Mouse (Mus musculus) MEL (cell line): ENCODE measurements around the gene Cux1.
A peak's percentile ranks its signal among the peaks of the same experiment; 100 is the strongest.

Experiments used
- CTCF ChIP-seq, 3 experiments: IDR thresholded peaks in 2 of 3; conservative IDR thresholded peaks in 1 of 3; 2 replicates each; pipeline ENCODE4 v1.5.1; 2011 to 2012; ENCODE audit warnings: low read length in 3 of 3, low read depth in 2 of 3, mild to moderate bottlenecking in 2 of 3, improper control_type of control experiment in 1 of 3, inconsistent platforms in 1 of 3, mixed read lengths in 1 of 3, moderate library complexity in 1 of 3; ENCODE audit not compliant: control insufficient read depth in 1 of 3, insufficient read depth in 1 of 3, poor library complexity in 1 of 3, severe bottlenecking in 1 of 3
- EP300 ChIP-seq, 2 experiments: IDR thresholded peaks; 2 replicates each; pipeline ENCODE4 v1.6.1; 2011; ENCODE audit warnings: improper control_type of control experiment in 2 of 2, low read length in 2 of 2, low read depth in 1 of 2, mild to moderate bottlenecking in 1 of 2
- GATA1 ChIP-seq: IDR thresholded peaks from 2 replicates; pipeline ENCODE4 v1.6.1; 2011; ENCODE audit warnings: low read depth, low read length, improper control_type of control experiment
- MAFK ChIP-seq: IDR thresholded peaks from 2 replicates; pipeline ENCODE4 v1.6.1; 2011; ENCODE audit warnings: low read depth, mild to moderate bottlenecking, low read length, improper control_type of control experiment, borderline replicate concordance
- MAX ChIP-seq: IDR thresholded peaks from 2 replicates; pipeline ENCODE4 v1.6.1; 2011; ENCODE audit warnings: low read length, improper control_type of control experiment
- POLR2A ChIP-seq, 2 experiments: IDR thresholded peaks; 2 replicates each; pipeline ENCODE4 v1.6.1; 2011 to 2012; ENCODE audit warnings: low read length in 2 of 2, mild to moderate bottlenecking in 2 of 2, control low read depth in 1 of 2, improper control_type of control experiment in 1 of 2, low read depth in 1 of 2, moderate library complexity in 1 of 2; ENCODE audit not compliant: control insufficient read depth in 1 of 2, insufficient read depth in 1 of 2, poor library complexity in 1 of 2
- USF1 ChIP-seq: IDR thresholded peaks from 2 replicates; pipeline ENCODE4 v1.6.1; 2014; ENCODE audit warnings: low read depth, mild to moderate bottlenecking, inconsistent platforms, low read length, improper control_type of control experiment, moderate library complexity
- USF2 ChIP-seq, 2 experiments: IDR thresholded peaks; 2 replicates each; pipeline ENCODE4 v1.6.1; 2011 to 2012; ENCODE audit warnings: improper control_type of control experiment in 2 of 2, low read length in 2 of 2, borderline replicate concordance in 1 of 2, inconsistent platforms in 1 of 2, low read depth in 1 of 2, mild to moderate bottlenecking in 1 of 2; ENCODE audit not compliant: insufficient read depth in 1 of 2
- ZMIZ1 ChIP-seq: IDR thresholded peaks from 2 replicates; pipeline ENCODE4 v1.6.1; 2012; ENCODE audit warnings: low read depth, mild to moderate bottlenecking, inconsistent platforms, low read length, improper control_type of control experiment, moderate library complexity

GRCm38 (mm10) chr5:136258919-136259318 is 308.4 kb downstream of the Cux1 start:
- no peak for TF ChIP-seq ZMIZ1
- no peak for TF ChIP-seq MAX
- TF ChIP-seq MAFK = no peak
- no peak for TF ChIP-seq POLR2A (IDR thresholded peaks at IDR 0.05; ENCODE audit: control insufficient read depth in 1 of 2, insufficient read depth in 1 of 2, low read depth in 1 of 2, low read length in 2 of 2, poor library complexity in 1 of 2)
- no peak for TF ChIP-seq GATA1
- TF ChIP-seq CTCF (IDR thresholded peaks at IDR 0.05 in 2 of 3, conservative IDR thresholded peaks at IDR 0.05 in 1 of 3; ENCODE audit: control insufficient read depth in 1 of 3, insufficient read depth in 1 of 3, low read depth in 2 of 3, low read length in 3 of 3, poor library complexity in 1 of 3, severe bottlenecking in 1 of 3) = peak; percentile 78 to 88 (median 80)
- TF ChIP-seq EP300 (IDR thresholded peaks at IDR 0.05; ENCODE audit: low read depth in 1 of 2, low read length in 2 of 2) = no peak
- TF ChIP-seq USF1 = no peak
- no peak for TF ChIP-seq USF2 (IDR thresholded peaks at IDR 0.05; ENCODE audit: borderline replicate concordance in 1 of 2, insufficient read depth in 1 of 2, low read depth in 1 of 2, low read length in 2 of 2)
